Mouse (Mus musculus) cortical plate, adult 2 months (tissue): ENCODE data around the gene Amt. TPM values are rescaled to one million over a fixed set of nuclear protein-coding genes. Genes with fewer than 3 reads are reported as not detected.
"Not testable (repeated sequence)": the region's sequence is repeated elsewhere in the genome, so short reads cannot be mapped to it uniquely, and the experiment has no call there.

Source experiments
- H3K27ac ChIP-seq: fragments of 200-500 bp; 2 replicates; pipeline ENCODE4 v1.5.1; 2012; ENCODE audit warnings: low read length, control low read depth, inconsistent platforms; ENCODE audit not compliant: insufficient read depth
- H3K4me1 ChIP-seq: fragments of 200-500 bp; 2 replicates; pipeline ENCODE4 v1.6.1; 2011; ENCODE audit warnings: low read length; ENCODE audit not compliant: control insufficient read depth, insufficient read depth
- H3K4me3 ChIP-seq: fragments of 200-500 bp; 2 replicates; pipeline ENCODE4 v1.5.1; 2011; ENCODE audit warnings: mild to moderate bottlenecking, low read length, control low read depth; ENCODE audit not compliant: insufficient read depth
- CTCF ChIP-seq: fragments of 200-500 bp; IDR thresholded peaks from 2 replicates; pipeline ENCODE4 v1.5.1; 2011; ENCODE audit warnings: mild to moderate bottlenecking, control low read depth, low read length; ENCODE audit not compliant: insufficient read depth; ENCODE audit errors: extremely low read depth
- POLR2A ChIP-seq: fragments of 200-500 bp; IDR thresholded peaks from 2 replicates; pipeline ENCODE4 v1.6.1; 2011; ENCODE audit warnings: mild to moderate bottlenecking, low read length, control low read depth; ENCODE audit not compliant: insufficient read depth; ENCODE audit errors: extremely low read depth
- polyA plus RNA-seq: library from polyadenylated mRNA; depleted of rRNA; stranded (reverse); fragments of >200 nt; gene quantifications from 2 replicates; pipeline ENCODE4 v1.2.3, GENCODE M21; 2012

Gene Amt
- polyA plus RNA-seq, 1 experiment = 55.0 TPM

- Histone ChIP-seq H3K4me3 (no peak overlapping the region), H3K4me1 (no peaks in the 10 kb centered on the region), H3K27ac (no peak overlapping the region)
- TF ChIP-seq CTCF = peak; percentile 37; the same call in 1 of the 2 replicates
- TF ChIP-seq POLR2A = no peak
Observed at GRCm38 (mm10) chr9:108278697-108279450, 17.8 kb upstream of the Amt start.

GRCm38 (mm10) chr9:108280071-108280828 is 16.4 kb upstream of the Amt start:
- no peak overlapping the region for H3K4me3 ChIP-seq
- H3K27ac ChIP-seq = no peak overlapping the region
- no peaks in the 10 kb centered on the region for H3K4me1 ChIP-seq
- no peak for TF ChIP-seq POLR2A
- no peak for TF ChIP-seq CTCF

GRCm38 (mm10) chr9:108284410-108284809 is 12.2 kb upstream of the Amt start:
- TF ChIP-seq CTCF (peak; percentile 94), POLR2A (no peak)
- Histone ChIP-seq H3K27ac (no peak overlapping the region), H3K4me3 (no peak overlapping the region), H3K4me1 (no peaks in the 10 kb centered on the region)

- not testable (repeated sequence) for H3K4me1 ChIP-seq, H3K4me3 ChIP-seq, H3K27ac ChIP-seq
Observed at GRCm38 (mm10) chr9:108287526-108288238, 9.0 kb upstream of the Amt start.

GRCm38 (mm10) chr9:108289347-108289746 is 7.3 kb upstream of the Amt start:
- Histone ChIP-seq H3K27ac (no peak overlapping the region), H3K4me3 (peak overlapping the region; percentile 61; the same call in 1 of the 2 replicates), H3K4me1 (peaks cover 2% of the 10 kb centered on the region)
- TF ChIP-seq POLR2A = no peak
- TF ChIP-seq CTCF = no peak

- Histone ChIP-seq H3K4me1 (peaks cover 2% of the 10 kb centered on the region), H3K27ac (0 out of 2 replicates have a peak within 1 kb of the TSS, but pooled peaks have one; percentile 2), H3K4me3 (peak within 1 kb of the TSS; percentile 61)
- TF ChIP-seq CTCF = no peak
- TF ChIP-seq POLR2A = peak; percentile 59; the same call in 1 of the 2 replicates
Observed at GRCm38 (mm10) chr9:108290016-108290750, 6.5 kb upstream of the Amt start, which contains the start of gene Nicn1. Nicn1 (plus strand) TSS chr9:108290429.

- TF ChIP-seq CTCF = no peak
- no peak for TF ChIP-seq POLR2A
- peaks cover 2% of the 10 kb centered on the region for H3K4me1 ChIP-seq
- H3K4me3 ChIP-seq = peak overlapping the region; percentile 61
- H3K27ac ChIP-seq = no peak overlapping the region
Observed at GRCm38 (mm10) chr9:108290773-108291172, 5.9 kb upstream of the Amt start.

- Histone ChIP-seq H3K27ac (no peak overlapping the region), H3K4me1 (peaks cover 3% of the 10 kb centered on the region; the same call in 1 of the 2 replicates), H3K4me3 (no peak overlapping the region)
- TF ChIP-seq POLR2A = no peak
- no peak for TF ChIP-seq CTCF
Observed at GRCm38 (mm10) chr9:108301853-108302252, 5.2 kb downstream of the Amt start.

- Histone ChIP-seq H3K4me1 (peaks cover 3% of the 10 kb centered on the region; the same call in 1 of the 2 replicates), H3K4me3 (peak overlapping the region; percentile 70; the same call in 1 of the 2 replicates), H3K27ac (no peak overlapping the region)
- TF ChIP-seq CTCF (no peak), POLR2A (no peak)
Observed at GRCm38 (mm10) chr9:108304716-108305115, 8.1 kb downstream of the Amt start.
